23 mouse cellular contexts compared by ENCODE assay signal in genomic region chr3:117049410-117049809, GRCm38 (mm10).
"Had no signal": no experiment of that assay in that cellular context is flagged by ENCODE, and none has a peak within 500 bp of the region (broad histone marks: within the 10 kb centered on the region; RNA-seq: fewer than 3 reads in every experiment).

No protein-coding gene starts in this region.

- H3K4me1 ChIP-seq: limb, embryonic 10.5 days; limb, embryonic 13.5 days; liver, embryonic 13.5 days; megakaryocyte, embryonic 14.5 days; midbrain, embryonic 12.5 days; midbrain, embryonic 15.5 days; neural tube, embryonic 13.5 days had no signal

- DNase-seq: kidney, adult 2 months; kidney, postnatal 25 days; layer of hippocampus, postnatal 36 days; liver; liver, embryonic 13.5 days; lung, embryonic 14.5 days; thymus, adult 2 months; thymus, postnatal 14 days; thymus, postnatal 4 days had no signal

- H3K9me3 ChIP-seq: limb, embryonic 10.5 days; limb, embryonic 13.5 days; liver, embryonic 13.5 days; megakaryocyte, embryonic 14.5 days; midbrain, embryonic 12.5 days; midbrain, embryonic 15.5 days; neural tube, embryonic 13.5 days had no signal

- H3K27ac ChIP-seq: kidney, postnatal 0 days; layer of hippocampus, adult 2 months; left cerebral cortex, adult 2 months; limb, embryonic 10.5 days; limb, embryonic 13.5 days; liver, embryonic 13.5 days; macrophage; midbrain, embryonic 12.5 days; midbrain, embryonic 15.5 days; neural tube, embryonic 13.5 days; stomach, postnatal 0 days had no signal

- H3K4me3 ChIP-seq: layer of hippocampus, adult 2 months; left cerebral cortex, adult 2 months; limb, embryonic 10.5 days; limb, embryonic 13.5 days; liver, embryonic 13.5 days; megakaryocyte, embryonic 14.5 days; midbrain, embryonic 12.5 days; midbrain, embryonic 15.5 days; myocyte; neural tube, embryonic 13.5 days had no signal

- H3K4me2 ChIP-seq: limb, embryonic 13.5 days; liver, embryonic 13.5 days; lung, embryonic 14.5 days; midbrain, embryonic 12.5 days; midbrain, embryonic 15.5 days; neural tube, embryonic 13.5 days had no signal

- H3K36me3 ChIP-seq: limb, embryonic 10.5 days; limb, embryonic 13.5 days; liver, embryonic 13.5 days; midbrain, embryonic 12.5 days; midbrain, embryonic 15.5 days; neural tube, embryonic 13.5 days had no signal

- H3K27me3 ChIP-seq: limb, embryonic 13.5 days; liver, embryonic 13.5 days; megakaryocyte, embryonic 14.5 days; midbrain, embryonic 12.5 days; midbrain, embryonic 15.5 days; neural tube, embryonic 13.5 days had no signal

- ATAC-seq: intestine, embryonic 16.5 days; lung, postnatal 0 days; midbrain, embryonic 15.5 days had no signal

- H3K9ac ChIP-seq: limb, embryonic 13.5 days; liver, embryonic 13.5 days; lung, embryonic 14.5 days; midbrain, embryonic 12.5 days; midbrain, embryonic 15.5 days; neural tube, embryonic 13.5 days had no signal
